Mouse (Mus musculus) olfactory bulb, adult 2 months (tissue): ENCODE data around the gene Hspg2. TPM values are rescaled to one million over a fixed set of nuclear protein-coding genes. Genes with fewer than 3 reads are reported as not detected.

Experiments used
- H3K27ac ChIP-seq: fragments of 200-500 bp; 2 replicates; pipeline ENCODE4 v1.5.1; 2012; ENCODE audit warnings: low read depth, low read length; ENCODE audit not compliant: insufficient read depth
- H3K4me1 ChIP-seq: fragments of 200-500 bp; 2 replicates; pipeline ENCODE4 v1.6.1; 2012; ENCODE audit warnings: low read length; ENCODE audit not compliant: control insufficient read depth, insufficient read depth
- H3K4me3 ChIP-seq: fragments of 200-500 bp; 2 replicates; pipeline ENCODE4 v1.5.1; 2012; ENCODE audit warnings: mild to moderate bottlenecking, low read depth, low read length, moderate library complexity; ENCODE audit not compliant: insufficient read depth
- CTCF ChIP-seq: fragments of 200-500 bp; IDR thresholded peaks from 2 replicates; pipeline ENCODE4 v1.5.1; 2012; ENCODE audit warnings: low read depth, mild to moderate bottlenecking, low read length, moderate library complexity; ENCODE audit not compliant: insufficient read depth
- POLR2A ChIP-seq: fragments of 200-500 bp; IDR thresholded peaks from 2 replicates; pipeline ENCODE4 v1.6.1; 2012; ENCODE audit warnings: mild to moderate bottlenecking, low read depth, low read length, moderate library complexity; ENCODE audit not compliant: insufficient read depth
- WGBS: fragments of 180-500 bp; shearing (Covaris S2); methylation state at CpG from one replicate; pipeline ENCODE4 v1.1.7; 2018; 5-methylcytosine and 5-hydroxymethylcytosine counted together
- polyA plus RNA-seq: library from polyadenylated mRNA; stranded (reverse); fragments of >200 nt; gene quantifications from 2 replicates; pipeline ENCODE4 v1.2.4, GENCODE M21; 2012; ENCODE audit warnings: low replicate concordance; ENCODE audit not compliant: missing spikeins, insufficient read depth, insufficient read length

The Hspg2 gene
- polyA plus RNA-seq, 1 experiment, result not detected

DNA sequence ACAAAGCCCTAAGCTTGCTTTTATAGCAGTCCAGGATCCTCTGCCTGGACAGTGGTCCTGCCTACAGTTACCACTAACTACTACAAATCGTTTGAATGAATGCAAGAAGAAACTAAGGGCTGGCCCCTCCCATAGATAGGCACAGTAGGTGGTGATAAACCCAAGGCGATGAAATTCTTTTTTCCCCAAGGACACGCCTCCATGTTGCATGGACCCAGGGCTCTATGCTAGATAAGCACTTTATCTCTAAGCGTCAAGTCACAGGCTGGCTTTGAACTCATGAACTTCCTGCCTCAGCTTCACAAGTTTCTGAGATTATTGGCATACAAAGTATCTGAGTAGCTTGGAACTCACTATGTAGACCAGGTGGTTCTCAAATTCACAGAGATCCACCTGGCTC, 11.3 kb upstream of the Hspg2 start:
- no peaks in the 10 kb centered on the region for H3K4me1 ChIP-seq
- no peak overlapping the region for H3K4me3 ChIP-seq
- TF ChIP-seq POLR2A (no peak), CTCF (no peak)
- H3K27ac ChIP-seq, result no peak overlapping the region
- WGBS, result 80% methylated on average over 4 of the region's 4 CpGs

DNA sequence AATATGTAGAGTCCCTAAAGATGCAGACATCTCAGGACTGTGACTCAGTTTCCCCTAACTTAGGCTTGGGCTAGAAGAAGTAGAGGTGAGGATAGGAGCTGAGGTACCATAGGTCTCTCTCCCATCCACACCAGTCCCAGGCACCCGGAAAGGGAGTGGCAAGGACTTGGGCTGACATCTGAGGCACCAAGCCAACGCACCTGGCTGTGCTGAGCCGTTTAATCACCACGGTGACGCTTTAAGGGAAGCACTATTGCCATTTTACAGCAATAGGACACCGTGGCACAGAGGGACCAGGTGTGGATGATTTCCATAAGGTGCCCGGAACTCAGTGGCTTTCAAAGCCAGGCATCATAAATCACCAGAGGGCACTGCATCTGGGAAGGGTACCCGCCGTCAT, 10.3 kb upstream of the Hspg2 start:
- Histone ChIP-seq H3K27ac (no peak overlapping the region), H3K4me1 (no peaks in the 10 kb centered on the region), H3K4me3 (no peak overlapping the region)
- TF ChIP-seq POLR2A, result no peak
- no peak for TF ChIP-seq CTCF
- WGBS, result 80% methylated on average over 9 of the region's 9 CpGs

DNA sequence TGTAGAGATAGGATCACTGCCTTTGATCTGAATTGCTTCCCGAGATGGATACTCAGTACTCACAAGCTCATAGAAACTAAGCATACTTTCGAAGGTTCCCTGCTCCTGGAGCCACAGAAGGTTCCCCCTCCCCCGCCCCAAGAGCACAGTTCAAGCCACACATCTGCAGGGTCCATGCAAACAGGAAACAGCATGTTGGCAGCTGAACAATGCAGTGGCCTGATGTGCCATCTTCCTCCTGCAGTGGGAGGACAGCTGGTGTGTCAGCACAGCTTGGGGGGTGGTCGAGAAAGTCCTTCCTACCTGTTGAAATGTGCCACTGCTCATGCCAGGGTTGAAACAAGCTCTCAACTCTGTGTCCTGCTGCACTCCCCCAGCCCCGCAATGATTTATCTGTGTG, 9.7 kb upstream of the Hspg2 start:
- Histone ChIP-seq H3K4me1 (no peaks in the 10 kb centered on the region), H3K4me3 (no peak overlapping the region), H3K27ac (no peak overlapping the region)
- no peak for TF ChIP-seq CTCF
- no peak for TF ChIP-seq POLR2A
- WGBS, result 71% methylated on average over 5 of the region's 5 CpGs

DNA sequence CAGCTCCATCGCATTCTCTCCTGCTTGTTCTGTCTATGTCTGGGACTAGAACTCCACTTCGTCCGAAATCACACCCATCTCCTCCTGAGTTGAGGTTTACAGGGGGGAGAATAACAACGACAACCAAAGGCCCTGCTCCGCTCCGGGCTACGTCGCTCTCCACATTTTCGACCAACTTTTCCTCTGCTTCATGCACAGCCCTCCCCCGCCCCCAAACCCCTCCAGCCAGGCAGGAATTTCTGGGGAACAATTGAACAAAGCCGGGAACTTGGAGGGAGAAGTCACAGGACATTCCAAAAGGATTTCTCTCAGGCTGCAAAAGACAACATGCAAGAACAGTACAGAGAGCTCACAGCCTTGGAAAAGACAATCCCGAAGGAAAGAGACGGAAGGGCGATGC, 7.9 kb upstream of the Hspg2 start:
- H3K4me1 ChIP-seq, result 0 out of 2 replicates have a peak, but pooled peaks cover 3% of the 10 kb centered on the region
- TF ChIP-seq POLR2A (no peak), CTCF (no peak)
- 79% methylated on average over 14 of the region's 14 CpGs for WGBS

DNA sequence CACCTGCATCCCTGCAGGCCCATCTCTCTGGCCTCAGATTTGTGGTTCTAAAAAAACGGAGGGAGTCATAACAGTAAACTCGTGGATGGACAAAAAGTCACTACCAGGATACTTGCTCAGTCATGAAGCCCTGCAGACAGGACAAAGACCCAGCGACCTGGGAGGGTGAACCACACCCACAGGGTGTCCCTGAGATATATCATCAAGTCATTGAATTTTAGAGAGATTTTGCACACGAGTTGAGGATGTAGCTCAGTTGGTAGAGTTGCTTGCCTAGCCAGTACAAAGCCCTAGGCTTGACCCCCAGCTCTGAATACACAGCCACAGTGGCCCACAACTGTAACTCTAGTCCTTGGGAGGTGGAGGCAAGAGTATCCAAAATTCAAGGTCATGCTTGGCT, 7.4 kb upstream of the Hspg2 start:
- 84% methylated on average over 4 of the region's 4 CpGs for WGBS
- Histone ChIP-seq H3K27ac (no peak overlapping the region), H3K4me3 (no peak overlapping the region), H3K4me1 (0 out of 2 replicates have a peak, but pooled peaks cover 3% of the 10 kb centered on the region)
- TF ChIP-seq CTCF (no peak), POLR2A (no peak)

More for the DNA sequence above, 7.9 kb upstream of the Hspg2 start:
- H3K27ac ChIP-seq, result no peak overlapping the region
- H3K4me3 ChIP-seq, result no peak overlapping the region

DNA sequence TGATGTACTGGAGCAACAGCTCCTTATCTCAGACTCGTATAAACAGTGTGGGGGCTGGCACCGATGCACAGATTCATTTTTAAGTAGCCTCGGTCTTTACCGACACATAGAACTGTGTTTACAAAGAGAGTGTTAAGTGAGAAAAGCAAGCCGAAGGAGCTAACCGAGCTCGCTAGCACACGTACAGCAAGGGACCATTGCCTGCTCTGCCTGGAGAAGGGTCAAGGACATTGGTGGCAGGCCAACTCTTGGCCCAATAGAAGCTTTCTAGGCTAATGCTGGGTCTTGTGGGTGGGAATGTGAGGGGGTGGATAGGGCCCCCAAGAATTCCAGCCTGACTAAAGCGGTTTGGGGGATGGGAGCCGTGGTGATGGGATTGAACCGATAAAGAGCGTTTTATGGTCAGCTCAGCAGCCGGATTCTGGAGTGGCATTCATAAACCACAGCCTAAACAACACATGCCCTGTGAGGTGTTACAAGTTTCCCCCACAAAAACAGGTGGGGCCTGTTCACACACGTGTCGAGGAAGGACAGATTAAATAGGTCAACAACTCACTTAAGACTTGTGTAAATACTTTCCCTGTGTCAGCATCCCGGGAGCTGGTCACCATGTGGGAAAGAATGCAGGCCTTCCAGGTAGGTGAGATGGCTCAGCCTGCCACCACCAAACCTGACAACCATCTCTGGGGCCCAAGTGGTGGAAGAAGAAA, 6.4 kb upstream of the Hspg2 start:
- 91% methylated on average over 16 of the region's 16 CpGs for WGBS
- H3K27ac ChIP-seq, result no peak overlapping the region
- 0 out of 2 replicates have a peak, but pooled peaks cover 3% of the 10 kb centered on the region for H3K4me1 ChIP-seq
- no peak for TF ChIP-seq POLR2A
- TF ChIP-seq CTCF, result no peak
- no peak overlapping the region for H3K4me3 ChIP-seq

DNA sequence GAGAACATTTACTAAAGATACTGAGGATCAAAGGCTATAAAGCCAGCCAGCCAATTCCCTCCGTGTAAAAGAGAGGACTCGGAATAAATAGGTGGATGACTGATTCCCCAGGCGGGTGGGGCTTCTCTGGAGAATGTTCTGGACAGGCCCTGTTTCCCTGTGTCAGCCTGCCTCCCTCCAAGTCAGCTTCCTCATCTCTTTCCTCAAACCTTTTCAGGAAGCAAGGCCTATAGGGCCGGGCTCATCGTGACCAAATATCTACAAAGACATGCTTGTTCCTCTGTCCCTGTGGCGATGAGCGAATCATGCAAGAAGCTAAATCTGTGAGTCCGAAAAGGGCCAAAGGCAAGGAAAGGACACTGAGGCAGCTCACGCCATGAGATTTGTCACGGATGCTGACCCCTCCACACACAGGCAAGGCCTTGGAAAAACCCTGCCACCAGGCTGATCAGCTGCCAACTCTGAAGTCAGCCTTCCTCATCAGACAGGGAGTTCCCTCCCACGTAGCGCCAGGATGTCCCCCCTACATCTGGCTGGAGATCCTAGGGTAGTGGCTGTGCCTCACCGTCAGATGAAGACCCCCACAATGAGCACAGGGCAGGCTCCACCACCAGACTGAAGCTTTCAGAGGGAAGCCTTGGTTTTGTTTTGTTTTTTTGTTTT, 3.3 kb upstream of the Hspg2 start:
- WGBS, result 78% methylated on average over 13 of the region's 13 CpGs
- no peak overlapping the region for H3K27ac ChIP-seq
- H3K4me1 ChIP-seq, result peaks cover 16% of the 10 kb centered on the region
- no peak overlapping the region for H3K4me3 ChIP-seq
- TF ChIP-seq CTCF (no peak), POLR2A (no peak)

DNA sequence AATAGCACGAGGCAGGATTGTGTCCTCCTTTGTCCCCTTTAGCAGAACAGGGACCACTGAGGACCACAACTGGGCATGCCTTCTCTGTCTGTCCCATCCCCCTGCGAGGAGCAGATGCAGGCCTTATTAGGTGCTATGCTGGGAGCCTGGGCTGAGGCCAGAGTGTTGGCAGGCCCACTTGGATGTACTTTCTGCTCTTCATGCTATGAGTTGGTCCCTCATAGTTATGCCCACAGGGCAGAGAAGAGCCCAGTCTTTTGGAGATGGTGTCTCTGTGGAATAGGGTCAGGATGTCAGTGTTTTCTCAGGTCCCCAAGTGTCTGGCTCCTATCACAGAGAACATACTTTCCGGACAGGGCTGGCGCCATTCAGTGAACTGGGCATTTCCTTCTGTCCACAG, 1.6 kb upstream of the Hspg2 start:
- 88% methylated on average over 4 of the region's 4 CpGs for WGBS
- Histone ChIP-seq H3K4me3 (no peak overlapping the region), H3K27ac (no peak overlapping the region), H3K4me1 (peaks cover 16% of the 10 kb centered on the region)
- TF ChIP-seq CTCF (no peak), POLR2A (no peak)

DNA sequence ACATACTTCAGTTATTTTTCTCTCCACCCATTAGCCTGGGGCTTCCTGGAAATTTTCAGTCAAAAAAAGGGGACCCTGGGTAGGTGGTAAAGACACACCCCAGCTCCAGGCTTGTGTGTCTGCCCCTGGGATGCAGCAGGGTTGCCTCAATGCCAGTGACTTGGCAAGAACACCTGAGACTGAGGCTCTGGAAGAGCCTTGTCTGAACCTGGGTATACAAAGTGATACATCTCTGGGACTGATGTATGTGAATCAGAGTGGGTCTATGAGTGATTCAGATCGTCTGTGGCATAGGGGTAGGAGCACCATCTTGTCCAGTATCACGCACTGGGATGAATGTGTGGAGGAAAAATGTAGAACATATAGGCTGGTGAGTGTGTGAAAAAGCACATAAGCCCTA, 1.0 kb upstream of the Hspg2 start:
- no peak overlapping the region for H3K27ac ChIP-seq
- H3K4me3 ChIP-seq, result no peak overlapping the region
- TF ChIP-seq POLR2A (no peak), CTCF (no peak)
- 90% methylated on average over 2 of the region's 2 CpGs for WGBS
- H3K4me1 ChIP-seq, result peaks cover 16% of the 10 kb centered on the region
